Mouse (Mus musculus) neural tube, embryonic 15.5 days (tissue): ENCODE measurements around the gene Ccdc61. TPM values are rescaled to one million over a fixed set of nuclear protein-coding genes. Genes with fewer than 3 reads are reported as not detected.
A peak's percentile ranks its signal among the peaks of the same experiment; 100 is the strongest.

ENCODE experiments used
- ATAC-seq: fragments of 200-750 bp; cut with Nextera tagmentation; 2 replicates; pipeline ENCODE4 v1.8.0; 2017; ENCODE audit warnings: mild to moderate bottlenecking, moderate TSS enrichment, moderate library complexity; ENCODE audit not compliant: low FRiP score
- H3K27ac ChIP-seq: fragments of 300-500 bp; sonication (generic); replicated peaks from 2 replicates; pipeline ENCODE4 v1.5.1; 2015; ENCODE audit warnings: mild to moderate bottlenecking, inconsistent platforms
- H3K27me3 ChIP-seq: fragments of 300-500 bp; sonication (generic); replicated peaks from 2 replicates; pipeline ENCODE4 v1.6.1; 2015; ENCODE audit warnings: inconsistent platforms
- H3K36me3 ChIP-seq: fragments of 300-500 bp; sonication (generic); 2 replicates; pipeline ENCODE4 v1.6.1; 2015; ENCODE audit warnings: inconsistent platforms
- H3K4me1 ChIP-seq: fragments of 300-500 bp; sonication (generic); 2 replicates; pipeline ENCODE4 v1.6.1; 2015; ENCODE audit warnings: inconsistent platforms
- H3K4me2 ChIP-seq: fragments of 300-500 bp; sonication (generic); 2 replicates; pipeline ENCODE4 v1.6.1; 2015; ENCODE audit warnings: inconsistent platforms, mild to moderate bottlenecking, moderate library complexity
- H3K4me3 ChIP-seq: fragments of 300-500 bp; sonication (generic); replicated peaks from 2 replicates; pipeline ENCODE4 v1.5.1; 2015; ENCODE audit warnings: mild to moderate bottlenecking, inconsistent platforms
- H3K9ac ChIP-seq: fragments of 300-500 bp; sonication (generic); replicated peaks from 2 replicates; pipeline ENCODE4 v1.6.1; 2015; ENCODE audit warnings: mild to moderate bottlenecking, inconsistent platforms
- H3K9me3 ChIP-seq: fragments of 300-500 bp; sonication (generic); replicated peaks from 2 replicates; pipeline ENCODE4 v1.6.1; 2016; ENCODE audit warnings: inconsistent platforms
- WGBS: fragments of 180-500 bp; shearing (Covaris S2); methylation state at CpG from one replicate; pipeline ENCODE4 v1.1.7; 2015; ENCODE audit warnings: mixed read lengths; 5-methylcytosine and 5-hydroxymethylcytosine counted together
- polyA plus RNA-seq: library from polyadenylated mRNA; unstranded; fragments of >200 nt; fragmentation: Nextera tagmentation; extraction: Ambion mirVana; gene quantifications from 2 replicates; pipeline ENCODE4 v1.2.1, GENCODE M21; 2015

The Ccdc61 gene
- polyA plus RNA-seq, 1 experiment from 2014 or later, result 31.9 TPM

- Histone ChIP-seq H3K4me1 (peaks cover 79% of the 10 kb centered on the region), H3K36me3 (no peaks in the 10 kb centered on the region), H3K9ac (peak overlapping the region; percentile 99), H3K27me3 (no peaks in the 10 kb centered on the region), H3K4me3 (peak overlapping the region; percentile 88), H3K27ac (peak overlapping the region; percentile 92), H3K9me3 (no peaks in the 10 kb centered on the region), H3K4me2 (peak overlapping the region; percentile 79)
- 41% methylated on average over 3 of the region's 3 CpGs for WGBS
- ATAC-seq, result no peak
Measured at GRCm38 (mm10) chr7:18927759-18928158, 17.5 kb upstream of the Ccdc61 start.

- Histone ChIP-seq H3K9me3 (no peaks in the 10 kb centered on the region), H3K27me3 (no peaks in the 10 kb centered on the region), H3K36me3 (no peaks in the 10 kb centered on the region), H3K9ac (peak overlapping the region; percentile 99), H3K4me1 (peaks cover 79% of the 10 kb centered on the region), H3K27ac (peak overlapping the region; percentile 92), H3K4me2 (peak overlapping the region; percentile 79), H3K4me3 (peak overlapping the region; percentile 88)
- peak; percentile 2; the same call in 1 of the 2 replicates for ATAC-seq
- WGBS, result 33% methylated on average over 6 of the region's 6 CpGs
Measured at GRCm38 (mm10) chr7:18926911-18927310, 16.7 kb upstream of the Ccdc61 start.

- H3K9me3 ChIP-seq, result no peaks in the 10 kb centered on the region
- H3K27ac ChIP-seq, result peak overlapping the region; percentile 92
- ATAC-seq, result peak; percentile 23
- H3K27me3 ChIP-seq, result no peaks in the 10 kb centered on the region
- peaks cover 78% of the 10 kb centered on the region for H3K4me1 ChIP-seq
- no peaks in the 10 kb centered on the region for H3K36me3 ChIP-seq
- H3K4me3 ChIP-seq, result peak overlapping the region; percentile 88
- peak overlapping the region; percentile 99 for H3K9ac ChIP-seq
- WGBS, result 2% methylated on average over 22 of the region's 42 CpGs
- H3K4me2 ChIP-seq, result peak overlapping the region; percentile 79
Measured at GRCm38 (mm10) chr7:18926041-18926790, 16.0 kb upstream of the Ccdc61 start.

GRCm38 (mm10) chr7:18925162-18925938, 15.1 kb upstream of the Ccdc61 start, which contains the start of gene Nova2:
Gene Nova2 (plus strand): TSS chr7:18925888.
- H3K4me2 ChIP-seq, result peak within 1 kb of the TSS; percentile 79
- no peaks in the 10 kb centered on the region for H3K27me3 ChIP-seq
- H3K36me3 ChIP-seq, result no peaks in the 10 kb centered on the region
- H3K27ac ChIP-seq, result peak within 1 kb of the TSS; percentile 92
- under 1% methylated on average over 25 of the region's 45 CpGs for WGBS
- no peaks in the 10 kb centered on the region for H3K9me3 ChIP-seq
- H3K4me3 ChIP-seq, result peak within 1 kb of the TSS; percentile 88
- H3K9ac ChIP-seq, result peak within 1 kb of the TSS; percentile 99
- peaks cover 79% of the 10 kb centered on the region for H3K4me1 ChIP-seq
- ATAC-seq, result peak; percentile 84

DNA sequence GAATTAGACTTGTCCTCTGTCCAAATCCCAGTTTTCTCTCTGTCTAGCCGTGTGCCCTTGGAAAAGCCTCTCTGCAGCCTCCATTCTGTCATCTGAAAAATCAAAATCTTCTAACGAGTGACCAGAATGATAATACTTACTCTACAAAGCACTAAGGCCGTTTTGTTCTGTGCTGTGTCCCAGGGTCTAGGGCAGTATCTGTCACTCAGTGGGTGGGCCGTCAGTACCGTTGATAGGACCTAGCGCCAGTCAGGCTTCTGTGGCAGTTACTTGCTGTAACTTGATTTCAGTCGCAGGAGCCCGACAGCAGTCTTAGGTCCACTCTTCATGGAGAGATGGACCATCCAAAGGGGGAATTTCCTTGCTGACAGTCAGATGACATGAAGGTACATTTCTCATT, 14.1 kb upstream of the Ccdc61 start:
- no peak overlapping the region; the same call in 1 of the 2 replicates for H3K9ac ChIP-seq
- no peak for ATAC-seq
- H3K4me1 ChIP-seq, result peaks cover 70% of the 10 kb centered on the region
- WGBS, result 4% methylated on average over 8 of the region's 8 CpGs
- no peaks in the 10 kb centered on the region for H3K9me3 ChIP-seq
- H3K36me3 ChIP-seq, result no peaks in the 10 kb centered on the region
- peak overlapping the region; percentile 92 for H3K27ac ChIP-seq
- no peaks in the 10 kb centered on the region for H3K27me3 ChIP-seq
- no peak overlapping the region for H3K4me3 ChIP-seq
- H3K4me2 ChIP-seq, result peak overlapping the region; percentile 79

DNA sequence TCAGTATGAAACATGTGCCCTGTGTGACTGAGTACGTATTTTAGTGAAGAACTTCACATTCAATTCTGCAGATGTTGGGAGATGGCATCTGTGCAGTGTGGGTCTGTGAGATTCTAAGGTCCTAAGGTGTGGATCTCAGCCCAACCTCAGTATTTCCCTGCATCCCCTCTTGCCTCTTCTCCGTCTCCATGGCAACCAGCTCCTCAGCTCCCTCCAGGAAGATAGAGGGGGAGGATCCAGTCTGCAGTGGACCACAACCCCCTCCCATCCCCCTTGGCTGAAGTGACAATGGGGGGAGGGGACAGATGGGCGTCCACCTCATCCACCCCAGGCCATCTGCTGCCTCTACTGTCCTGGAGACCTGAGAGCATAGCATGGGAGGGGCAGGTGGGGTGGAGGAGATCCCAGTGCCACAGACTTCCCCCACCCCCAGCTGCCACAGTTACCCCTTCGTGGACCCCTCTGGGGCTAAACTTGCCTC, 13.5 kb upstream of the Ccdc61 start:
- Histone ChIP-seq H3K9me3 (no peaks in the 10 kb centered on the region), H3K4me3 (peak overlapping the region; percentile 8; the same call in 1 of the 2 replicates), H3K27ac (peak overlapping the region; percentile 92), H3K4me1 (peaks cover 65% of the 10 kb centered on the region), H3K36me3 (no peaks in the 10 kb centered on the region), H3K9ac (0 out of 2 replicates have a peak overlapping the region, but pooled peaks have one; percentile 8), H3K4me2 (peak overlapping the region; percentile 79), H3K27me3 (no peaks in the 10 kb centered on the region)
- peak; percentile 0; the same call in 1 of the 2 replicates for ATAC-seq
- WGBS, result 13% methylated on average over 4 of the region's 4 CpGs

GRCm38 (mm10) chr7:18923267-18923666, 13.1 kb upstream of the Ccdc61 start:
- ATAC-seq, result no peak
- no peaks in the 10 kb centered on the region for H3K27me3 ChIP-seq
- H3K36me3 ChIP-seq, result no peaks in the 10 kb centered on the region
- no peaks in the 10 kb centered on the region for H3K9me3 ChIP-seq
- WGBS, result 47% methylated on average over 11 of the region's 11 CpGs
- H3K4me1 ChIP-seq, result peaks cover 61% of the 10 kb centered on the region
- H3K4me3 ChIP-seq, result no peak overlapping the region
- peak overlapping the region; percentile 92 for H3K27ac ChIP-seq
- peak overlapping the region; percentile 79 for H3K4me2 ChIP-seq
- H3K9ac ChIP-seq, result no peak overlapping the region

DNA sequence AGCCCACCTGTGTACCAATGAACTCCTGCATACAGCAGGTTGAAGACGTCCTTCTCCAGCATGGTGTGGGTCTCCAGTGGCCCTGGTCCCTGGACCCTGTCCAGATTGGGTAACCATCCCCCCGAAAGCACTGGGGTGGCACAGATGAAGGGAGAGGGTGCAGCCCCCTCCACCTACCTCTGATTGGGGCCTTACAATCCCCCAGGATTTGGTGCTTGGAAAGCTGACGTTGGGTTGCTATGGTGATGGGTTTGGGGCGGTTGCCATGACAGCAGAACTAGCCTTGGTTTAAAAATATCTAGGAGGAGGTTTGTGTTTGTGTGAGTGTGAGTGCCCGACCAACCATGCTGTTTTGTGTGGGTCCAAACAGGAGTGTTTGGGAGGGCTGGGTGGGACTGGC, 12.6 kb upstream of the Ccdc61 start:
- Histone ChIP-seq H3K4me3 (no peak overlapping the region), H3K27me3 (no peaks in the 10 kb centered on the region), H3K4me2 (peak overlapping the region; percentile 79), H3K9ac (no peak overlapping the region), H3K36me3 (no peaks in the 10 kb centered on the region), H3K9me3 (no peaks in the 10 kb centered on the region), H3K4me1 (peaks cover 56% of the 10 kb centered on the region), H3K27ac (peak overlapping the region; percentile 92)
- WGBS, result 13% methylated on average over 5 of the region's 5 CpGs
- peak; percentile 5; the same call in 1 of the 2 replicates for ATAC-seq

DNA sequence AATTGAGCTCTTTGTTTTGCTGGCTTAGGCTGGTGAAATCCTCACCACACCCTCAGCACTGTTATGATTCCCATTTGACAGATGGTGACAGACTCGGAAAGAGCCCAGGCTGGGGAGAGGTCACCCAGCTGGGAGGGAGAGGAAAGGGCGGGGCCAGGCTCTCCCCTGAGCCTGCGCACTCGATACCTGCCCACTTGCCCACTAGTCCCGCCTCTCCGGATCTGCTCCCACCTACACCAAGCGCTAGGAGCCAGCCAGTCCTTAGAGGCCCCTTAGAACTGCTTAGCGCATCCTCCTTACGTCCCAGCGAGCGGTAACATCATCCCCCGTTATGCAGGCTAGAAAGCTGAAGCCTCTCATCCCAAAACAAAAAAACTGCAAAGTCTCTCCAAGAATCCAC, 10.9 kb upstream of the Ccdc61 start:
- H3K9ac ChIP-seq, result 0 out of 2 replicates have a peak overlapping the region, but pooled peaks have one; percentile 28
- peak overlapping the region; percentile 5; the same call in 1 of the 2 replicates for H3K4me3 ChIP-seq
- H3K9me3 ChIP-seq, result no peaks in the 10 kb centered on the region
- peak overlapping the region; percentile 69 for H3K27ac ChIP-seq
- WGBS, result 5% methylated on average over 12 of the region's 12 CpGs
- H3K4me2 ChIP-seq, result peak overlapping the region; percentile 46
- no peak for ATAC-seq
- peaks cover 44% of the 10 kb centered on the region for H3K4me1 ChIP-seq
- H3K36me3 ChIP-seq, result no peaks in the 10 kb centered on the region
- H3K27me3 ChIP-seq, result no peaks in the 10 kb centered on the region

DNA sequence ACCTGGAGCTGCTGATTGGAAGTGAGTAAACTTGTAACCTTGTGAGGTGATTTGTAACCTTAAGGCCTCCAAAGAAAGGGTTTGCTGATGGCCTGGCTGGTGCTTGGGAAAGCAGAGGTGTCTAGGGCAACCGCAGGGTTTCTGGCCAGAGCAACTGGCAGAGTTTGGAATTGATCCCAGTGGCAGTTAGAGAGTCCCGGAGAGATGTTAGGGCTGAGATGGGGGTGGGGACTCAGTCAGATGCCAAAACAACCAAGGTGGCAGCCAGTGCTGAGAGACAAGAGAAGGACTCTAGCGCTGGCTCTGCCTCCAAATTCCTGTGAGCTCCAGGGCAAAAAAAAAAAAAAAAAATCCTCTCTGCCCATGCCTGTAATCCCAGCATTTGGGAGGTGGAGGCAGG, 7.7 kb upstream of the Ccdc61 start:
- Histone ChIP-seq H3K27ac (no peak overlapping the region), H3K9ac (no peak overlapping the region), H3K4me2 (no peak overlapping the region), H3K9me3 (no peaks in the 10 kb centered on the region), H3K4me3 (no peak overlapping the region), H3K36me3 (no peaks in the 10 kb centered on the region), H3K27me3 (no peaks in the 10 kb centered on the region), H3K4me1 (peaks cover 22% of the 10 kb centered on the region)
- no peak for ATAC-seq
- WGBS, result 47% methylated on average over 3 of the region's 3 CpGs

DNA sequence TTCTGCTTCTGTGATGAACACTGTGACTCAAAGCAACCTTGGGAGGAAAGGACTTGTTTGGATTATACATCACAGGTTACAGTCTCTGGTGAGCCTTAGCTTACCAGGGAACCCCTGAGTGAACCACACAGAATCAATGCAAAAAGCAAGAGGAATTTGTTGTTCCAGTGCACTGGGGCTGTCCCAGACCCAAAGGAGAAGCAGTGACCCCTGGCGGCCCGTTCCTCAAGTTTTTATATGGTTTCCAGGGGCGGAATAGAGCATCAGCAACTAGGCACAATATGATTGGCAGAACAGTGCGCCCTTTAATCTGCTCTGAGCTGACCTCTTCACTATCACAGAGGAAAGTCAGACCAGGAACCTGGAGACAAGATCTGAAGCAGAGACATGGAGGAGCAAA, 6.0 kb upstream of the Ccdc61 start:
- H3K27me3 ChIP-seq, result no peaks in the 10 kb centered on the region
- WGBS, result 73% methylated on average over 4 of the region's 4 CpGs
- H3K27ac ChIP-seq, result no peak overlapping the region
- H3K9ac ChIP-seq, result no peak overlapping the region
- no peaks in the 10 kb centered on the region for H3K9me3 ChIP-seq
- H3K4me3 ChIP-seq, result no peak overlapping the region
- H3K4me1 ChIP-seq, result peaks cover 7% of the 10 kb centered on the region
- no peaks in the 10 kb centered on the region for H3K36me3 ChIP-seq
- H3K4me2 ChIP-seq, result no peak overlapping the region
- no peak for ATAC-seq
